Mouse (Mus musculus): Measurements from ENCODE around the gene Zfp488. TPM values are rescaled to one million over a fixed set of nuclear protein-coding genes. Genes with fewer than 3 reads are reported as not detected.
A peak's percentile ranks its signal among the peaks of the same experiment; 100 is the strongest.

Zfp488 gene
- total RNA-seq, 4 experiments from 2014 or later, result not detected

DNA sequence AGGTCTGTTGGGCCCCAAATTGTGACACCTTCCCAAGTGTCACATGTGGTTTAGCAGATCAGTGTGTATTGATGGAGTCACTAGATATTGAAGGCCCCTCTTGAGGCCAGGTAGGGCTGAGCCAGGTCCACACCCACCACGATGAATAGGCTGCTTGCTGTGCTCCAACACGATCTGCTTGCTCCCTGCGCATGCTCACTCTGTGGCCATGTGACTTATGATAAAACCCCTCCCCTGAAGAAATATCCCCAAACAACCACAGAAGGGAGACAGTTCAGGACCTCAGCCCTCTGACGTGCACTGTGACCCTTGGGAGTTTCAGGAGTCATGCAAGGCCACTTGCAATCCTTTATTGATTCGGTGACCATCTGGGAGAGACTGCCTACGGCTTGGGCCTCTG is 32.4 kb downstream of the Zfp488 start:
- no peak for DNase-seq (ENCODE audit: low spot score)

- DNase-seq (ENCODE audit: low spot score), result no peak
Measured at GRCm38 (mm10) chr14:33942222-33942621, 36.3 kb downstream of the Zfp488 start.

DNA sequence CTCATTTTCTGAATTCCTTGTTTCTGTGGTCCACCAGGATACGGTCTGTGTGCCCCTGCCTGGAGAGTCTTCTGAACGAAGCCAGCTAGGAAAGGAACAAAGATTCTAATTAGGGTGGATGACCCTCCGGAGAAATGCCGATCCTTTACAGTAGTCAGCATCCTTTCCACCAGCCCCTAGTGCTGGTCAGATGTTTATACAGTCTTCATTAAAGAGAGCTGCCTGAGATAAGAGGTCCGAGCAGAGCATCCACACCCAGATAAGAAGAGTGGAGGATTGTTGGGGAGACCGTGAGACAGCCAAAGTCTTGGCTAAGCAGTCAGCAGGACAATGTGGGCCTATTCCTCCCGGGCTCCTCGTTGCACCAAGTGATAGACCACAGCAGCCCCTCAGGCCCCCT is 37.8 kb downstream of the Zfp488 start, which contains the start of gene Gdf2:
Gdf2 (plus strand) TSS at position 301 of the 400 bp plus-strand sequence.
- no peak for DNase-seq (ENCODE audit: low spot score)

GRCm38 (mm10) chr14:33939117-33939516 is 39.4 kb downstream of the Zfp488 start:
- DNase-seq (ENCODE audit: low spot score), result peak; percentile 49

- peak; percentile 28 for DNase-seq (ENCODE audit: low spot score)
Measured at GRCm38 (mm10) chr14:33933778-33934317, 44.7 kb downstream of the Zfp488 start.

DNA sequence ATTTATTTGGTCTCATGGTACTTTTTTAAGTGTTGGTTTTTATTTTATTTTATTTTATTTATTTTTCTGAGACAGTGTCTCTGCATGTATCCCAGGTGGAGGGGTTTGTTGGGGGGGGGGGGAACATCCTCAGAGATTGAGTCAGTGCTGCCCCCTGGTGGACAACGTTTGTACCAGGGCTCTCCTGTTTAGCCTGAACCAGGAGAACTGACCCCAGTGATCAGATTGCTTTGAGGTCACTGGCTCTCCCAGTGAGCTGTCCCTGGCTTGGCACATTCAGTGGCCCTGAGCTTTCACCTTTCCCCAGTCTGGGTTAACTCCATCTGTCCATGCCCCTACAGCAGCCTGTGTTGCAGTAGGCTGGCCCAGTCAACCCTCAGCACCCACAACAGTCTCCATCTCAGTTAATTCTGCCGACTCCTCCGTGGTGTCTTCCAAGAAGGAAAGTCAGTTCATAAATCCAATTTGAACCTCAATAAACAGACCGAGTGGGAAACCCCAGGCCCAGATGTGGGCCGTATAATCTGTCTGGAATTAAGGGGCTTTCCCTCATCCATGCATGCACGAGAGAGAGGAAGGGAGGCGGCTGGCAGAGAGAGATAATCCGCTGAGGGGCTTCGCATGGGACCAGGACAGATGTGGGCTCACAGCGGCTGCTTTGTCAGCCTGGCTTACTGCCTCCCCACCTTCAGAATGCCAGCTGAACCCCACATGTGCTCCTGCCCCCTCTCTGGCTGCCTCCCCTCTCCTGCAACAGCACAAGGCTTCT is 45.4 kb downstream of the Zfp488 start:
- DNase-seq (ENCODE audit: low spot score), result peak; percentile 48

- no peak for DNase-seq (ENCODE audit: low spot score)
Measured at GRCm38 (mm10) chr14:33931853-33932252, 46.7 kb downstream of the Zfp488 start.

DNA sequence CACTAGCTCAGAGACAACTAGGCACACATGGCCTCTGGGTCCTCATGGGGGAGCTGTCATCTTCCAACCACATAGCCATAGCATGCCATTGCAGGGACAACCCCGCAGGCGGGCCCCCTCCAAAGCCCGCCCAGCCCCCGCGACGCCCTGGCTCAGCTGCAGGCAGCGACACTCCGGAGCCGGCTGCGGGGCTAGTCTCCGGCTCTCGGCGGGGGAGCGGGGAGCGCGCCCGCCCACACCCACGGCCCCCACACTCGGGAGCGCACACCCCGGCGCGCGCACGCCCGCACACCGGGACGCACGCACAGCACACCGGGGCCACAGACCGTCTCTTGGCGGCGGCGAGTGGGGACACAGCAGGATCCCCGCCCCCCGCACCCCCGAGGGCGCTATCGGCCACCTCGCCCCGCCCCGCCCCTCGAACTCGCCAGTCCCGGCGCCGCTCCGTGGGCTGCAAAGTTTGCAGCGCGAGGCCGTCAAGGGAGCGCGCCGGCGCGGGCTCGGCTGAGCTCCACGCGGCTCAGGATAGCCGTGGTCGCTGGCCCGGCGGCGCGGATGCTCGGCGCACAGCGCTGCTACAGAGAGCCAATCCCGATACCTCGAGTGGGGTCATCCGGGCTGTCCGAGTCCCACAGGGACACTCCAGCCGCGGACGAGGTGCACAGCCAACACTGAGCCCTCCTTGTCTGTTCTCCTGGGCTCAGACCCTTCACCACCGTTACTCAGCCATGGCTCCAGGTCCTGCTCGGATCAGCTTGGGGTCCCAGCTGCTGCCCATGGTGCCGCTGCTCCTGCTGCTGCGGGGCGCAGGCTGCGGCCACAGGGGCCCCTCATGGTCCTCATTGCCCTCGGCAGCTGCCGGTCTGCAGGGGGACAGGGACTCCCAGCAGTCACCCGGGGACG is 55.1 kb downstream of the Zfp488 start, which contains the start of gene Gdf10:
Gdf10 (plus strand) TSS at position 420 of the 903 bp plus-strand sequence.
- DNase-seq (ENCODE audit: low spot score), result no peak

- DNase-seq (ENCODE audit: low spot score), result no peak
Measured at GRCm38 (mm10) chr14:33922771-33923167, 55.8 kb downstream of the Zfp488 start.

DNA sequence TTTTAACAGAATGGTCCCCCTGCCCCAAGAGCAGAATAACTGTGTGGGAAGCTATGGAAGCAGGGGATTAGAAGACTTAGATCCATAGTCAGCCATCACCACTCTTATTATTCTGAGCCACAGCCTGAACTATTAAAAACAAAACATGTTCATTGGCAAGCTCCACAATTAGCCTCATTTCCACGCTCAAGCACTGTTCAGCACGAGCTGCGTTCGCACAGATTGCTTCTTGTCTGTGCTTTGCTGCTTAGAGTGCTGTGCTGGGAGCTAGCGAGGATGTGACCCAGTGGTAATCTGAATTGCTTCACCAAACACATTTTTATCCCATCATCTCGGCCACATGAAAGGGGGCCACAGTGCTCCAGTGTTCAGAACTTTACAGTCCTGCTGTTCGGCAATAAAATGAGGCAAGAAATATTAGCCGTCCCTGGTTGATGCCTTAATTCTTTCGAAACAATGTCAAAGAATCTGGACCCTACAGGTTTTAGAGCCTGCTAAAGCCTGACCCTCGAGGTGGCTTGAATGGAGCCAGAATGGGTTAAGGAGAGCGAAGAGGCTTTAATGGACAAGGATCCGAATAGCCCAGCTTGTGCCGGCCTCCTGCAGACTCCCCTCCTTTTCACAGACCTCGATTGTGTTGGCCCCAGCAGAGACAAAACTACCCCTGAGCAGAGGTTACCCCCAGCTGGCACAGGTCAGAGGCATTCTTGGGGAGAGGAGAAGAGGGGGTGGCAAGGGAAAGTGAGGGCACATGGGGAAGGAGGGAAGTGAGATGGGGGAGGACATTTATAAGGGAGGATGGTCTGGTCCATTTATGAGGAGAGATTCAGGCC is 57.6 kb downstream of the Zfp488 start:
- DNase-seq (ENCODE audit: low spot score), result no peak

Other genes with a start within 250 kb of the Zfp488 start
- gene Gdf10, start 55.2 kb downstream of the Zfp488 start, total RNA-seq (2022), result 1 to 10 TPM in 1 of 4 experiments, under 1 TPM in 3; 0.52 to 1.5 (median 0.78) TPM
- gene Gdf2, start 37.7 kb downstream of the Zfp488 start, total RNA-seq (2022), result under 1 TPM; 0.11 to 0.24 (median 0.20) TPM
- not detected for gene Rbp3, start 24.8 kb downstream of the Zfp488 start, total RNA-seq (2022)
- not detected for gene Gm30083, start 36.4 kb upstream of the Zfp488 start, total RNA-seq (2022)
- not detected for gene Gm5460, start 38.0 kb upstream of the Zfp488 start, total RNA-seq (2022)
- not detected for gene Antxrl, start 73.9 kb upstream of the Zfp488 start, total RNA-seq (2022)
- gene Anxa8, start 107.2 kb upstream of the Zfp488 start, total RNA-seq (2022), result 1 to 10 TPM; 1.8 to 5.8 (median 3.6) TPM
- not detected for gene A630023A22Rik, start 124.0 kb upstream of the Zfp488 start, total RNA-seq (2022)
- under 1 TPM; 0.09 to 0.28 (median 0.18) TPM for gene Npy4r, start 173.7 kb upstream of the Zfp488 start, total RNA-seq (2022)
- under 1 TPM; 0.08 to 0.29 (median 0.09) TPM for gene Gprin2, start 222.9 kb upstream of the Zfp488 start, total RNA-seq (2022)
- gene Syt15, start 240.8 kb upstream of the Zfp488 start, total RNA-seq (2022), result under 1 TPM; 0.47 to 0.66 (median 0.53) TPM

All from heart, adult 8-10 months (tissue).